4 mouse cellular contexts compared by ENCODE assay signal in the genomic region with DNA sequence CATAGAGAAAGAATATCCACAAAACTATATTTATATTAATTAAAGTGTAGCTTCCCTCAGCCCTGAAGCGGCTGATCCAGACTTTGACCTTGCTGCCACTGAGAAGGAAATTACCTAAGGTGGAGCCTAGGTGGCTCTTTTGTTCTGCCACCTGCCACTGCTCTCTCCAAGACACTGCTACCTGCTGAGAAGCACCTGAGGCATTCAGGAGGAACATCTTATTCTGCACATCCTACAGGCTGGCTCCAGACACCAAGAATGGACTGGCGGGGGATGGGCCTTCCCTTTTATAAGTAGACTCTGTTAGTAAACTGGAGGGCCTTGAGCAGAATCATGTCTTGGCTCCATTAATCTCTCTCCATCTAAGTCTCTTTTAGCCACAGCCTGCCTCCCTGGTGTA.
DNase-seq lines count a peak whose midpoint lies in the region; ATAC-seq lines count a peak whose summit lies in the region.
"Not testable (repeated sequence)": the region's sequence is repeated elsewhere in the genome, so short reads cannot be mapped to it uniquely, and the experiment has no call there.

No protein-coding gene starts in this region.

- not testable (repeated sequence) for H3K4me3 ChIP-seq in midbrain, embryonic 11.5 days (ENCODE audit: low read depth, low read length)

- DNase-seq in ES-CJ7 (ENCODE audit: low read depth, low spot score) = peak; percentile 91
- peak; percentile 89 for DNase-seq in R1 (ENCODE audit: low read depth, low spot score)
- DNase-seq in ZHBTc4 (ENCODE audit: low read depth, low spot score) = peak; percentile 69
- DNase-seq in midbrain, embryonic 11.5 days (ENCODE audit: low spot score, missing footprints) = peak; percentile 53

- H3K9me3 ChIP-seq in midbrain, embryonic 11.5 days (ENCODE audit: control insufficient read depth, low read length) = not testable (repeated sequence)

- H3K27ac ChIP-seq in midbrain, embryonic 11.5 days (ENCODE audit: low read depth, low read length) = not testable (repeated sequence)

- H3K36me3 ChIP-seq in midbrain, embryonic 11.5 days (ENCODE audit: control insufficient read depth, insufficient read depth, low read length) = not testable (repeated sequence)

- not testable (repeated sequence) for H3K4me2 ChIP-seq in midbrain, embryonic 11.5 days

- WGBS in midbrain, embryonic 11.5 days = 67% methylated on average over 2 of the region's 2 CpGs

- H3K4me1 ChIP-seq in midbrain, embryonic 11.5 days (ENCODE audit: control insufficient read depth, insufficient read depth, low read length) = not testable (repeated sequence)

- H3K27me3 ChIP-seq in midbrain, embryonic 11.5 days (ENCODE audit: control insufficient read depth, insufficient read depth, low read length) = not testable (repeated sequence)

- not testable (repeated sequence) for ATAC-seq in midbrain, embryonic 11.5 days (ENCODE audit: low FRiP score)

- not testable (repeated sequence) for H3K9ac ChIP-seq in midbrain, embryonic 11.5 days (ENCODE audit: low read length)
